Mouse (Mus musculus) monocyte, adult 2 months (primary cell): ENCODE measurements around the gene Kcnma1.

Source experiments
- DNase-seq, 2 experiments: peaks; one replicate each; pipeline ENCODE4 v3.0.0; 2022; ENCODE audit warnings: low spot score in 2 of 2, low read depth in 1 of 2

Gene Kcnma1

DNA sequence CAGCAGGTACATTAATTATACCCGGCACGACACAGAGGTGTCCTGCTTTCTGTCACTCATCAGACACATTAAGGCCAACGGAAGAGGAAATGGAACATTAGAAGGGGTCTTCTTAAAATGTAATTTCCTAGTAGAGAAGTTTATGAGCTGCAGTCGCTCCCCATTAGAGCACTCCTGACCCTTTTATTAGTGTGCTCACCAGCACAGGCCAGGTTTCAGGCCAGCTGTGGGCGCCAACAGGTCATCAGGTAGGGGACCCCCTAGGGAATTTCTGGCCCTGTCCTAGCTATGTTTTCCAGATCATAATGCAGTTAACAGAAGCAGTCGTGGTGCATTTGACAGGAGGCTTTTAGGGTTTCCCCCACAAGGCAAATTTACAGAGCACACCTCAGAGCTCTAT is 472.2 kb downstream of the Kcnma1 start:
- no peak for DNase-seq

DNA sequence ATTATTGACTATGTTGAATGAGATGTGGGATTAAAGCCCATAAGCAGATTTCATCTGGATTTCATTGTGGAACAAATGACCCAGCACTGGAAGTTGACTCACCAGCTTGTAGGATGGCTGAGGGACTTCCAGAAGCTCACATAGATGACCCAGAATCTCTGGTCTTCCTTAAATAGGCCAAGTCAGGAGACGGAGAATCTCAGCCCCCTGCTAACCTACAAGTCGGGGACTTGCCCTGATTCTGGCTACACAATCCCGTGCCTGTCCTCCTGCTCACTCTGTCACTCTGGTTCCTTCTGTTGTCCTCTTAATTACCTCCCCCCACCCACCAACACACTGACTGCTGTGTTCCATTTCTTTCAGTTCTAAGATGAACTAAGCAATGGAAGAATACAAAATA is 474.7 kb downstream of the Kcnma1 start:
- no peak for DNase-seq

DNA sequence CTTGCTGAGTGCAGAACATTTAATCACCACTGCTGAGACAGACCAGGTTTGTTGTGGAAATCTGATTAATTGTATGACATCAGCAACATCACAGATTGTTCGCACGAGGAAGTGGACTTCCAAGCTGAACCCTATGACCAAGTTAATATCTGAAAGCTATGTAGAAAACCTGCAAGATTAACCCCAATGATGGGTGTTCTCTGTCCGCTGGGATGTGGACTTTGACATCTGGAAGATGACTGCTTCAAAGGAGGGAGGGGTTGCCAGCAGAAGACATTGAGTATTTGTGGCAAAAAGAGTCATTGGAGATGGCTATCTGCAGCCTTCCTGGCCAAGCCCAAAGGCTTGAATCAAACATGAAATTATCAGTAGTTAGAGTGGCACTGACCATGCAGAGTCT is 480.9 kb downstream of the Kcnma1 start:
- no peak for DNase-seq

DNA sequence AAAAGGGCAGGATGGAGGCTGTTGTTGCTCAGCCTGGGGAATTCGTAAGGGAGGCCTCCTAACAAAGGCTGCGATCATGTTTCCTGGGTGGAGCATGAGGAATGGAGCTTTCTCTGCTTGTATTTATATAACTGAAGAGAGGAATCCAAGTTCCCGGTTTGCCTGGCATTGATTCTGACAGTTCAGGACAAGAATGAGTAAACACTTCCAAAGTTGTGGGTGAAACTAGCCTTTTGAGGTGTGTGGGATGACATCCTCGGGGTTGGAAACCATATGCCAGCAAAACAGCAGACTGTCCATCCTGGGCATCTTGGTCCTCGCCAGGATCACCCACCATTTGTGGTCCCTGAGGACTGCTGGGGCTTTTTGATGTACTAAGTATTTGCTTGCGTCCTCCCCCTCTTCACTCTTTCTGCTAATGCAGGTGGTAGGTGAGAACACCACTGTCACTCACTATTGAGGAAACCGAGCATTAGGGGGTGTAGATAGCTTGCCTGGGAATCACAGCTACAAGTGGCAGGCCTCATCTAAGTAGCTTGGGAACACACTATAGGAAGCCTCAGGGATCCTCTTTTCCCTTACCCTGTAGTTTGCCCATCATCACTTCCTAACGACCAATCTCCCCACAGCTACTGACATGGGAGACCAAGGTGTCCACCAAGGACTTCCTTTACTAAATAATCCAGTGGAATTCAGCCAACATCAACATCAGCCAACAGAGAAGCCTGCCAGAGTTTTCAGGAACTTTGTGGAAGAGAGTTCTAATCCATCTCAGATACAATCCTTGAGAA is 482.4 kb downstream of the Kcnma1 start:
- no peak for DNase-seq

DNA sequence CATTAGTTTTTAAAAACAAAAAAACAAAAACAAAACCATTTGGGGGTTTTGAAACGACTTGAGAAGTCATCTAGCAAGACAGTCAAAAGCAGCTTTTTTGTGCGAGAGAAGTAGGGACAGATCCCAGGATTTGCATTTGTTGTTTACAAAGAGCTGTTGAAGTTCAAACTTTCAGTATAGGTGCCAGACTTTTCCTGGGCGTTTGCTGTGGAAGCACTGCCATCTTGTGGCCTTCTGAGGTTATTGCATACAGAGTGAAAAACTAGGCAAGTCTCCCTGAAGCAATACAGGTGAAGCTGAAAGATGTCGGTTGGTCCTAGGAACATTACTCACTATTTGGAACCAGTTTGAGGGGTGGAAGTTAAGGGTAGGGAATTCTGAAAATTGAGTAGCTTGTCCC is 484.6 kb downstream of the Kcnma1 start:
- DNase-seq: no peak

DNA sequence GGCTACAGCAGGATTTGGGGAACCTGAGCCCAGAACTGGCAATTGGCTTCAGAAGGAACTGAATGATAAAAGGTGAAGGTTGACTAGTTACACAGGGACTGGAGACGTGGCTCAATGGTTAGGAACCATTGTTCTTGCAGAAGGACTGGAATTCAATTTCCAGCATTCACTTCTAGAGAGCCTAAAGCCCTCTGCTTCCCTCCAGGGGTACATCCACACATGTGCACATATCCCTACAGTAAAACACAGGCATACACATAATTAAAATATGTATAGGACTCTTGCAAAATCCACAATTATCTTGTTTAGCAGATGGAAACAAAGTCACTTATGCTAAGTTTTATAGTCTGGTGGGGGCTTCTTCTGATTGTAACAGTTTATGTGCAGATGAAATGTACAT is 485.1 kb downstream of the Kcnma1 start:
- DNase-seq: no peak

DNA sequence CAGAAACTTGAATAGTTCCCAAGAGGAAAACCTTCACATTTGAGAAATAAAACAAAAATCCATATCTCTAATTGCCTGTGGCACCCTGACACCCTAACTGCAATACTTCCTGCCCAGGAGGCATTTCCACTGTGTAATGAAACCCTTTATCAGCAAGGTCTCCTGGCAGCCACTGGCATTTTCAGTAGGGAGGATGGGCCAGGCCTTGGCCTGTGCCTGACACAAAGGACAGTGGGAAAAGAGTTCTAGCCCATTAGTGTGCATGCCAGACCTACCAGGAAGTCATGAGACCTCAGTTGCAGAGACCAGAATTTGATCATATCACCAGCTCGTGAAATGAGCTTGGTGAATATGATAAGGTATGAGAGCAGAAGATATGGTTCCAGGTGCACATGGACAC is 488.4 kb downstream of the Kcnma1 start:
- DNase-seq: no peak

DNA sequence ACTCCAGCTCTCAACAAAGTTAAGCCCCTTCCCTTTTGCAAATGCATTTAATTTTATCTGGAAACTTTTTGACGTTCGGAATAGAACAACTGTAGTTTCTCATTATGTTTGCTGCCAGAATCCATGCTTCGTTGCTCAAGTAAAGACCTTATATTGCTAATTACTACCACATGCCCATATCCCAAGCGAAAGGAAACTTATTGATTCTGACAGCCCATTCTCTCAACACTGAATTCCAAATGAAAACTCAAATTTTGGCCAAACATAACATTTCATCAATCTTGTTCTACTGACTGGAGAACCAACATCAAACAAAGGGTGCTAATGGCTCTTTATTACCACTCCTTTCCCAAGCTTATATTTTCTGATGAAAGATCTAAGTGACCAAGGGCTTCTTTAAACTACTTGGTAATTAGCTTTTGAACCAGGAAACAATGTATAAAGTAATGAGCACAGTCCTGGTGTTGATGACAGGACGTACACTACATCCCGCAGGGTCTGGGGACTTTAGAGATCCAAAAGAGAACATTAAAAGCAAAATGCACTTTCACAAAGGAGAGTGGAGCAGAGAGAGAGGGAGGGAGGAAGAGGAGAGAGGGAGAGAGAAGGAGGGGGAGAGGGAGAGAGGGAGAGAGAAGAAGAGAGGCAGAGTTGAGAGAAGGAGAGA is 490.3 kb downstream of the Kcnma1 start:
- DNase-seq: no peak

DNA sequence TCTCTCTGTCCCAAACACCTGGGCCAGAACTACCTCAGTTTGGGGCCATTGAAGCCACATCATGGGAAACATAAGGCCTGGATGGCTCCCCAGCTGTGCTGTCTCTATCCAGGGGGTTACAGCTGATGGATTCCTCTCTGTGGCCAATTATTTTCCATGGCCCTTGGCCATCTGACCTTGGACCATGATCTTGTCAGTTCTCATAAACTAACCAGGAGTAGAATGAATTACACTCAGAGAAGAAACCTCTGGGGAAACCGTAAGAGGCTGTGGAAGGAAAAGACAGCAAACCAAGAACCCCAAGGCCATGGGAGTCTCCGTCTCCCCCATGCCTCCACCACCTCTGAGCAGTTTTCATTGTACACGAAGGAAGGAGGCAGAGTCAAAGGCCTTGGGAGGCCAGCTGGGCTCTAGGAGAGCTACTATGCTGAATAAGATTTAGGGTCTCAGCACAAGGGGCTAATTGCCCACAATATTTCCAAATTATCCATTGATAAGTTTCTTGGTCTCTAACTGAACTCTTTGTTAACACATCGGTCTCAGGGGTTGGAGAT is 491.6 kb downstream of the Kcnma1 start:
- DNase-seq: no peak

DNA sequence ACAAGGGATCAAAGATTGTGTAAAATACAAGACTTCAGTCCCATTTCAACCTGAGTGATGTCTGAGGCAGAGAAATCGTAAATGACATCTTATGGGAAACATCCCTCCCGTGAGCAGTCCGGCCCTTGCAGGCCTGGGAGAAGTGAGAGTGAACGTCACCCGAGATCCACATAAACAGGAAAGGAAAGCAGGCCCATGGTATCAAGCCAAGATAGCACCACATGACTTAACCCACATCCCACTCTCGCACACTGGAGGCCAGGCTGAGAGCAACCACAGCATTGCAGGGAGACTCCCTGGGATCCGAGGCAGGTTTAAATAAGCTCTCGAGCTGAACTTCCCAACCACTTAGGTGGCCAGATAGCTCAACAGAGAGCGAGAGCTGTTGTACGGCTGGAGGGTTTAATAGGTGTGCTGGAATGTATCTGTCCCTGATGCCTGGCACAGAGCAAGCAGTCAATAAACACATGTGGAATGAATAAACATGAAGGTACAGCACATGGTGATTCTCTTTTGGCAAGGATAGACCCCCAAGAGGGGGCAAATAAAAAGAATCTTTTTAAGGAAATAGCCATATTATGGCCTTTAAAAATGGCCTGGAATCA is 493.1 kb downstream of the Kcnma1 start:
- DNase-seq: no peak

DNA sequence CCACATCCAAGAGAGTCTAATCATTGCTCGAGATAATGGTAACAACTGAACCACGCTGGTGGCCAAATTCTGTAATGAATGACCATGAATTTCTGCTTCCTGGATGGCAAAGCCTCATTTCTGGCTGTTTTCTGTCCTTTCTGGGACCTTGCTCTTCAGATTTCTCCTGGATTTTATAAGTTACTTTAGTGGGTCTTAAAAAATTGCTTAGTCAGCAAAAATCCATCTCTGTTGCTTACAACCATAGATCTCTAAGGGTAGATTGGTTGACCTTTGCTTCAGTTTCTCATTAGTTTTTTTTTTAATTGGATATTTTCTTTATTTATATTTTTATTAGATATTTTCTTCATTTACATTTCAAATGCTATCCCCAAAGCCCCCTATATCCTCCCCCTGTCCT is 496.9 kb downstream of the Kcnma1 start:
- no peak for DNase-seq

DNA sequence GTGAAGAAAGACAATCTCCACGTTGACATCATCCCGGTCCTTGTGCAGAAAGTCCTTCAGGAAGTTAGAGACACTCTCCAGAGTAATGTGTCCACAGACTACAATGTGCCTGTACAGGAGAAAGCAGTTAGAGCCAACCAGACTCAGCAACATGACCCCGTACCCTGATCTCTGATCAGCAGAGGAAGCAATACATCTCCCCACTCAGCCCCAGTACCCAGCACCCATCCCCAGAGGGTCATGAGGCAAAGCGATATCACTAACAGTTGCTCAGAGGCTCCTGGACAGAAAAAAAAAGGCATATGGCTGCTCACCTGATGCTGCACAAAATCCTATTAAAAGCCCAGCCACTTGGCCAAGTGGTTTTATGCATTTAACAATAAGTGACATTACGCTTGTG is 504.5 kb downstream of the Kcnma1 start:
- no peak for DNase-seq

DNA sequence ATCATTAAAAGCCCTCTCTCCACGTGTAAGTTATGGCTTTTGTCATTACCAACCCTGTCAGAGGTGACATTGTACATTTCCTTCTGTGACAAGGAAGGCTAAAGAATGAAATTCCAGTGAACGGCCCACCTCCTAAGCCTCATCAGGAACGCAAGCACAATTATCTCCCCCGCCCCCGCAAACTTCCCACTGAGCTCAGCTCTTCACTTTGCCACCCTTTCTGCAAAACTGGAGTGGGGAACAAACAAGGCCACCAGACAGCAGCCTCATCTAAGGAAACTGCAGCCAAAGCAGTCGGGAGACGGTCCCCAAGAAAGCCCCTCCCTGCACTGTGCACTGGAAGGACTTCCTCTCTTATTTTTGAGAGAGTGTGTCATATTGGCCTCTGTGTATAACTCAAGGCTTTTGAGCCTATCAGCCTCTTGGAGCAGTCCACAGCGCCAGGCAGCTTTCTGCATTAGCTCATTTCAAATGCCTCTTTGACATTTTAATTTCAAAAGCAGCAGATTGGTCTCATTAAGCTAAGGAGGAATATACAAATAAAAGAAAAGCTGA is 512.0 kb downstream of the Kcnma1 start:
- no peak for DNase-seq

DNA sequence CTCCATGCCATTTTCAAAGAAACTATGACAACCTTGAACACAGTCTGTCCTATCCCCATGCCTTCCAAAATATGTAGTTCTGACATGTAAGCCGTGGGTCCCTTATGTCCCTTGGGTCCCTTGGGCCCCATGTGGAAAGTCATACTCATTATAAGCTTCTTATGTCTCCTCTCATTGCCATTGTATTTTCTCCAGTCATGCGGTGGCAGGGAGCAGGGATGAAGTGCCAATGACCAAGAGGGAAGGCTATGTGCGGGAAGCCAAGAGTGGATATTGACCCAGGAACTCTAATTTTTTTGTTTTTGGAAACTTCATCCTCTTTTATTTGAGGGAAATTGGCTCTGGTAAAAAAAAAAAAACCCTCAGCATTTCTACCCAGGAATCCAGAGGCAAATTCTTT is 517.5 kb downstream of the Kcnma1 start:
- DNase-seq: no peak

DNA sequence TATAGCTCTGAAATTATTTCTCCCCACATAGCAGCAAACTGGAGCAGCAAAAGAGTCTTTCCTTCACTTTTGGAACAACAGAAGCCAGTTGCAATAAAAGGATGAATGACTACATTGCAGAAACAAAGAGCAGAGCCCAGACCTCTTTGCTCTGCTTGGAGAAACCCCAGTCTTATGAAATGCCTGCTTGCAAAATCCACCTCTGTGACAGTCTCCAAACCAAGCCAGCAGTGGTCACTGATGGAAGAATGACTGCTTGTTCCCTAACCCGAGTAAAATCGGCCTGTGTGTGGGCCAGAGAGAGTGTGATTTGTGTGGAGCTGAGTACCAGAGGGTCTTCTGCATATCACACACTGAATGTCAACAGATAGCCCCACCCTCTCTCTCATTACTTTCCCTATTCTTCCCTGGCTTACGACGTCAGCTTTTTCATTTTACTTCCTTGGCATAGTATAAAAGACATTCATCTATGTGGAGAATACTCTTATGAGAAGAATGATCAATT is 518.0 kb downstream of the Kcnma1 start:
- no peak for DNase-seq

DNA sequence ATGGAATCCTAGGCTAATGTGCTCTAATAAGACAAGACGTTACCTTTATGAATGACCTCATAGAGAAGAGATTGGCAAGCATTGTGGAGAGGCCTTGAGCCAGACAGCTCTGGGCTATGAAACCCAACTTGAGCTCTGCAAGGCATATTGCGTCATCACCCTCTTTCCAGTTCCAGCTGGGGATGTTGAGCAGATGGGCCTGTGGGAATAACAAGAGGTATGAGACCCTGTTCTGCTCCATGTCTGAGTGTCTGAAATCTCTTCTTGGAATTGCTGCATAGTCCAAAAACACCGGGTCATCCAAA is 519.8 kb downstream of the Kcnma1 start:
- no peak for DNase-seq

DNA sequence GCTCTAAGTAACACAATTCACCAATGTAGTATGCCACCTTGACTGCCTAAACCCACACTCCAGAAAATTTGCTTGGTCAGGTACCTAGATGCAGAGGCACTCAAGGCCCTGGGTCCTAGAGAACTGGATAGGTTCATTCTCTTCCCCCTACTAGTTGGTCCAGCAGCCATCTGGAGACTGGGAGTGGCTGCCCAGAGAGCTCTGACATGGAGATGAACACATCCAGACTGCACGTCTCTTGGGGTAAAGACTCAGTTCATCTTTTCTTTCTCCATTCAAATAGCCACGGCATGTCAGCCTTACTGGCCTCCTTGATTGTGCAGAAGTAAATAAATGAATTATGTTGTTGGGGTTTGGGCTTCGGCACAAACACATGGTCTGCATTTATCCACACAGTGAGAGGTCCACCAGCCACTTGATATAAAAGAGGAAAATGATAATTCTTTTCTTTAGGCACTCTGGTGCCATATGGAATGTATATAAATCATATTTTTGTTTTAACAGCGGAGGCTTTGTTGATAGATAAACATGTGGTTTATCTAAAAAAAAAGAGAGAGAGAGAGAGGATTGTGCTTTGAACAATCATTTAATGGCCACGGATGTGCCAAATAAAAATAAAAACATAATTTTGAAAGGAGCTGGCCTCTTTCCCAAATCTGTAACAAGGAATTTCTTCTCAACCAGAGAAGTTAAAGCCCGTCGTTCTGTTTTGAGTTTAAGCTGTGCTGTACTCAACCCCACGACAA is 520.4 kb downstream of the Kcnma1 start:
- no peak for DNase-seq

DNA sequence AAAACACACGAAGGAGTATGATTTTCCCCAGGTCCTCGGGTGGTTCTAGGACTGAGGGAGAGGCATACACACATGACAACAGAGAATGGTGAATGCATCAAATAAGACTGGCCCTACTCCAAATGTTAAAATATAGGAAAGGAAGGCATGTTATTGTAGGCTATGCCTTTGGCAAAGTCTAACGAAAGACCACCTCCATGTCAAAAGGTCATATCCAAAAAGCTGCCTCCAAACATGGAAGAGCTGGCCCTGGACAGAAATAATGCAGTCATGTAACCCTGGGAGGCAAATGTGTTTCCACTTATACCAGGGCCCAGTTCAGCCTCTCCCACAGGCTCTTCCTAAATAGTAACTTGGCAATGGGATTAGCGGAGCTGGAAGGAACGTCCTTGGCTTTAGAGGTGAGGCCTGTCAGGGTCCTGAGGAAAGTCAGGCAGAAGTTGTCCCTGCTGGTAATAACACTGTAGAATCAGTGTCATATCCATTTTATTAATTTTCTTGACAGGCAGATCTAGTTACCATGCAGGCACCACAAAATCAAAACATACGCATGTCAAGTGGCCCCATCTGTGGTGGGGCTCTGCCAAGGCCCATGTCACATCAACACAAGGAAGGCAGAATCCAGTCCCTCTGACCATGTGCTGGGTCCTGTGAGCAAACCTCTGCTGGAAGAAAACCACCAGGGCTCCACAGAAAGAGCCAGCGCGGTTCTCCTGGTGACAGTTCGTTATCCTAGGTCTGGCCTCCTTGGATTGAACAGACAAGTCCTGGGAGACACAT is 521.5 kb downstream of the Kcnma1 start:
- no peak for DNase-seq

DNA sequence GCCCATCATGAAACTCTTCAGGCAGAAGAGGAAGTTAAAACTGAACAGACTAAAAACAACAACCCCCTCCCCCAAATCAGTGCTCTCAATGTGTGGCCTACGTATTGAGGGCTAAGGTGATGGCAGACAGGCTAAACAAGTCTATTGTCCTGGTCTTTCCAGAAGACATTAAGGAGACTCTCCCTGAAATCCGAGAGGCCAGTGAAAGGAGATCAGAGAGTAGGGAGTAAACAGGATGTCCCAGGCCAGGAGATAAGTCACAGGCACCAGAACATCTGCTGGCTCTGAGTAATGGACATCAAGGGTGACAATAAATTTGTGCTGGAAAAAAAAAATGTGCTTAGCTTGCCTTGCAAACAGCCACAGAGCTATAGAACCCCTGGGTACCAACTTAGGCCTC is 522.9 kb downstream of the Kcnma1 start:
- no peak for DNase-seq

DNA sequence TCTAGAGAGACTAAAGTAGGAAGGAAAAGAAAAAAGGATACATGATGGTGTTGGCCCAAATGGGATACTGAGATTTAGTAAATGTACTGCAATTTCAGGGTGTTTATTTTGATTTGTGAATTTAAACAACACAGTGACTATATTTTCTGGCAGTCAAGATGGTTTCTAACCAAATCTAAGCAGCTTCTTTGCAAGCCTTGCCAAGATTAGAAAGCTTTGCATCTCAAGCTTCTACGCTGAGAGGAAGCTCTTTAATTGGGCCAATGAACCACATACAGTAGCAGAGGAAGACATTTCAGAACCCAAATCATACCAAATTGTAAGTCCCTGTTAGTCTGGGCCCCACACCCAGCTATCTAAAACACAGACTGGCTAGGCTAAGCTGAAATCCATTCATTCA is 527.6 kb downstream of the Kcnma1 start:
- DNase-seq: no peak
